Mouse (Mus musculus) midbrain, embryonic 12.5 days (tissue): ENCODE results near the gene Dmrtc1a. TPM values are rescaled to one million over a fixed set of nuclear protein-coding genes. Genes with fewer than 3 reads are reported as not detected.
A peak's percentile ranks its signal among the peaks of the same experiment; 100 is the strongest.
"Not testable (repeated sequence)": the region's sequence is repeated elsewhere in the genome, so short reads cannot be mapped to it uniquely, and the experiment has no call there.

ENCODE experiments used
- ATAC-seq: fragments of 200-750 bp; cut with Nextera tagmentation; 2 replicates; pipeline ENCODE4 v1.8.0; 2017; ENCODE audit warnings: low read depth, moderate TSS enrichment, moderate library complexity; ENCODE audit not compliant: low FRiP score
- H3K27ac ChIP-seq: fragments of 300-500 bp; sonication (generic); replicated peaks from 2 replicates; pipeline ENCODE4 v1.5.1; 2016; ENCODE audit warnings: mild to moderate bottlenecking
- H3K27me3 ChIP-seq: fragments of 300-500 bp; sonication (generic); 2 replicates; pipeline ENCODE4 v1.6.1; 2016; ENCODE audit warnings: mild to moderate bottlenecking
- H3K36me3 ChIP-seq: fragments of 300-500 bp; sonication (generic); 2 replicates; pipeline ENCODE4 v1.6.1; 2016
- H3K4me1 ChIP-seq: fragments of 300-500 bp; sonication (generic); 2 replicates; pipeline ENCODE4 v1.6.1; 2016
- H3K4me2 ChIP-seq: fragments of 300-500 bp; sonication (generic); replicated peaks from 2 replicates; pipeline ENCODE4 v1.6.1; 2016; ENCODE audit warnings: mild to moderate bottlenecking, moderate library complexity
- H3K4me3 ChIP-seq: fragments of 300-500 bp; sonication (generic); 2 replicates; pipeline ENCODE4 v1.5.1; 2016; ENCODE audit warnings: mild to moderate bottlenecking
- H3K9ac ChIP-seq: fragments of 300-500 bp; sonication (generic); replicated peaks from 2 replicates; pipeline ENCODE4 v1.6.1; 2016; ENCODE audit warnings: mild to moderate bottlenecking, moderate library complexity
- H3K9me3 ChIP-seq: fragments of 300-500 bp; sonication (generic); 2 replicates; pipeline ENCODE4 v1.6.1; 2016; ENCODE audit warnings: mild to moderate bottlenecking
- WGBS: fragments of 180-500 bp; shearing (Covaris S2); methylation state at CpG from one replicate; pipeline ENCODE4 v1.1.7; 2016; 5-methylcytosine and 5-hydroxymethylcytosine counted together
- polyA plus RNA-seq: library from polyadenylated mRNA; unstranded; fragments of >200 nt; fragmentation: Nextera tagmentation; extraction: Ambion mirVana; gene quantifications from 2 replicates; pipeline ENCODE4 v1.2.1, GENCODE M21; 2016

Dmrtc1a gene
- 0.94 and 1.0 TPM in 2 replicates for polyA plus RNA-seq

GRCm38 (mm10) chrX:102908587-102908986 is at the start of gene Dmrtc1a, which contains the start of gene 1700011M02Rik:
Gene Dmrtc1a (minus strand): TSS chrX:102908687.
Gene 1700011M02Rik (plus strand): TSS chrX:102908905.
- 88% methylated on average over 9 of the region's 9 CpGs for WGBS
- ATAC-seq, H3K36me3 ChIP-seq, H3K9me3 ChIP-seq, H3K4me1 ChIP-seq, H3K4me2 ChIP-seq, H3K27ac ChIP-seq, H3K4me3 ChIP-seq, H3K9ac ChIP-seq: not testable (repeated sequence)
- peaks cover 33% of the 10 kb centered on the region for H3K27me3 ChIP-seq

- not testable (repeated sequence) for H3K9ac ChIP-seq, ATAC-seq, H3K27me3 ChIP-seq, H3K36me3 ChIP-seq, H3K9me3 ChIP-seq, H3K4me3 ChIP-seq, H3K4me2 ChIP-seq, H3K4me1 ChIP-seq, H3K27ac ChIP-seq
- WGBS = 90% methylated on average over 11 of the region's 11 CpGs
These were observed 41.6 kb upstream of the Dmrtc1a start for GRCm38 (mm10) chrX:102950136-102950535.

- Histone ChIP-seq H3K27ac (no peak overlapping the region), H3K9me3 (no peaks in the 10 kb centered on the region)
These were observed 28.3 kb upstream of the Dmrtc1a start for GRCm38 (mm10) chrX:102936743-102937142.

GRCm38 (mm10) chrX:102934395-102934764 is 25.9 kb upstream of the Dmrtc1a start:
- Histone ChIP-seq H3K4me3 (peak overlapping the region; percentile 57), H3K4me1 (no peaks in the 10 kb centered on the region), H3K36me3 (no peaks in the 10 kb centered on the region), H3K27me3 (peaks cover 42% of the 10 kb centered on the region), H3K9me3 (no peaks in the 10 kb centered on the region), H3K4me2 (peak overlapping the region; percentile 64), H3K27ac (no peak overlapping the region), H3K9ac (0 out of 2 replicates have a peak overlapping the region, but pooled peaks have one; percentile 67)
- ATAC-seq = no peak
- WGBS = 56% methylated on average over 8 of the region's 8 CpGs

More at GRCm38 (mm10) chrX:102936743-102937142, 28.3 kb upstream of the Dmrtc1a start:
- peaks cover 44% of the 10 kb centered on the region for H3K27me3 ChIP-seq
- ATAC-seq = no peak
- no peak overlapping the region for H3K4me3 ChIP-seq
- no peak overlapping the region for H3K4me2 ChIP-seq
- no peaks in the 10 kb centered on the region for H3K36me3 ChIP-seq
- no peak overlapping the region for H3K9ac ChIP-seq
- H3K4me1 ChIP-seq = no peaks in the 10 kb centered on the region
- WGBS = 73% methylated on average over 5 of the region's 5 CpGs

- peak overlapping the region; percentile 64 for H3K4me2 ChIP-seq
- H3K36me3 ChIP-seq = no peaks in the 10 kb centered on the region
- no peaks in the 10 kb centered on the region for H3K4me1 ChIP-seq
- peak; percentile 89 for ATAC-seq
- H3K4me3 ChIP-seq = peak overlapping the region; percentile 57
- H3K9ac ChIP-seq = peak overlapping the region; percentile 67
- peaks cover 39% of the 10 kb centered on the region for H3K27me3 ChIP-seq
- 29% methylated on average over 64 of the region's 68 CpGs for WGBS
- H3K27ac ChIP-seq = no peak overlapping the region
- no peaks in the 10 kb centered on the region for H3K9me3 ChIP-seq
These were observed 25.3 kb upstream of the Dmrtc1a start for GRCm38 (mm10) chrX:102933571-102934394.

- H3K4me3 ChIP-seq = peak overlapping the region; percentile 57
- H3K4me1 ChIP-seq = no peaks in the 10 kb centered on the region
- H3K36me3 ChIP-seq = no peaks in the 10 kb centered on the region
- H3K27me3 ChIP-seq = peaks cover 44% of the 10 kb centered on the region
- no peaks in the 10 kb centered on the region for H3K9me3 ChIP-seq
- ATAC-seq = no peak
- H3K9ac ChIP-seq = peak overlapping the region; percentile 67
- peak overlapping the region; percentile 64 for H3K4me2 ChIP-seq
- WGBS = 52% methylated on average over 12 of the region's 12 CpGs
- H3K27ac ChIP-seq = no peak overlapping the region
These were observed 24.6 kb upstream of the Dmrtc1a start for GRCm38 (mm10) chrX:102932992-102933570.

- H3K9me3 ChIP-seq, ATAC-seq, H3K36me3 ChIP-seq, H3K4me1 ChIP-seq, H3K27ac ChIP-seq, H3K4me2 ChIP-seq, H3K9ac ChIP-seq, H3K4me3 ChIP-seq: not testable (repeated sequence)
- H3K27me3 ChIP-seq = peaks cover 11% of the 10 kb centered on the region
- 99% methylated on average over 6 of the region's 6 CpGs for WGBS
These were observed 19.6 kb upstream of the Dmrtc1a start, which contains the start of gene 1700018G05Rik for GRCm38 (mm10) chrX:102928072-102928471. Gene 1700018G05Rik (plus strand): TSS chrX:102928372.

GRCm38 (mm10) chrX:102926707-102927106 is 18.2 kb upstream of the Dmrtc1a start:
- 23% methylated on average over 4 of the region's 4 CpGs for WGBS
- H3K9me3 ChIP-seq, H3K4me2 ChIP-seq, H3K27ac ChIP-seq, H3K9ac ChIP-seq, H3K4me3 ChIP-seq, H3K4me1 ChIP-seq, H3K36me3 ChIP-seq: not testable (repeated sequence)
- peak; percentile 52; the same call in 1 of the 2 replicates for ATAC-seq
- peaks cover 16% of the 10 kb centered on the region for H3K27me3 ChIP-seq

- WGBS = 96% methylated on average over 1 of the region's 1 CpGs
- not testable (repeated sequence) for H3K4me2 ChIP-seq, H3K4me3 ChIP-seq, H3K36me3 ChIP-seq, H3K27ac ChIP-seq, H3K9me3 ChIP-seq, H3K4me1 ChIP-seq, H3K9ac ChIP-seq, ATAC-seq
- peaks cover 15% of the 10 kb centered on the region; the same call in 1 of the 2 replicates for H3K27me3 ChIP-seq
These were observed 6.3 kb upstream of the Dmrtc1a start for GRCm38 (mm10) chrX:102914823-102915222.

- Histone ChIP-seq H3K4me2 (no peak within 1 kb of the TSS), H3K9ac (no peak within 1 kb of the TSS), H3K36me3 (no peaks in the 10 kb centered on the region), H3K9me3 (no peaks in the 10 kb centered on the region), H3K4me3 (no peak within 1 kb of the TSS), H3K4me1 (no peaks in the 10 kb centered on the region), H3K27me3 (peaks cover 3% of the 10 kb centered on the region; the same call in 1 of the 2 replicates), H3K27ac (no peak within 1 kb of the TSS)
- ATAC-seq = no peak
- 89% methylated on average over 6 of the region's 6 CpGs for WGBS
These were observed 40.6 kb downstream of the Dmrtc1a start, which contains the start of gene 1700031F05Rik for GRCm38 (mm10) chrX:102867871-102868270. Gene 1700031F05Rik (minus strand): TSS chrX:102867971.

GRCm38 (mm10) chrX:102854516-102854915 is 54.0 kb downstream of the Dmrtc1a start, which contains the start of gene Dmrtc1c2:
Gene Dmrtc1c2 (minus strand): TSS chrX:102854616.
- H3K4me2 ChIP-seq, H3K36me3 ChIP-seq, H3K4me3 ChIP-seq, H3K9ac ChIP-seq, ATAC-seq, H3K4me1 ChIP-seq, H3K27me3 ChIP-seq, H3K27ac ChIP-seq, H3K9me3 ChIP-seq: not testable (repeated sequence)
- WGBS = 78% methylated on average over 5 of the region's 13 CpGs
